Mouse (Mus musculus): ENCODE measurements around the gene Cfap100. TPM values are rescaled to one million over a fixed set of nuclear protein-coding genes. Genes with fewer than 3 reads are reported as not detected.

Cfap100 gene
- polyA plus RNA-seq, 1 experiment from 2014 or later, result 7.7 TPM

- no peak overlapping the region for H3K4me2 ChIP-seq
- no peak overlapping the region for H3K27ac ChIP-seq (replicated peaks)
- no peak overlapping the region for H3K9ac ChIP-seq (replicated peaks)
- H3K27me3 ChIP-seq (replicated peaks), result peaks cover 6% of the 10 kb centered on the region; the same call in 1 of the 2 replicates
- 79% methylated on average over 1 of the region's 1 CpGs for WGBS
- no peaks in the 10 kb centered on the region for H3K36me3 ChIP-seq
- no peak overlapping the region for H3K4me3 ChIP-seq (replicated peaks)
- no peaks in the 10 kb centered on the region for H3K9me3 ChIP-seq (replicated peaks)
- ATAC-seq (ENCODE audit: low FRiP score), result no peak
- peaks cover 29% of the 10 kb centered on the region for H3K4me1 ChIP-seq
These were observed 39.6 kb upstream of the Cfap100 start for GRCm38 (mm10) chr6:90468216-90468615.

- no peak for ATAC-seq (ENCODE audit: low FRiP score)
- Histone ChIP-seq H3K4me2 (no peak overlapping the region), H3K4me1 (peaks cover 34% of the 10 kb centered on the region), H3K36me3 (no peaks in the 10 kb centered on the region), H3K4me3 (replicated peaks) (no peak overlapping the region), H3K9me3 (replicated peaks) (no peaks in the 10 kb centered on the region), H3K27ac (replicated peaks) (no peak overlapping the region), H3K9ac (replicated peaks) (no peak overlapping the region), H3K27me3 (replicated peaks) (peaks cover 6% of the 10 kb centered on the region)
- WGBS, result 93% methylated on average over 12 of the region's 12 CpGs
These were observed 38.3 kb upstream of the Cfap100 start for GRCm38 (mm10) chr6:90466847-90467410.

- H3K27ac ChIP-seq (replicated peaks), result no peak overlapping the region
- no peak overlapping the region for H3K4me3 ChIP-seq (replicated peaks)
- no peaks in the 10 kb centered on the region for H3K36me3 ChIP-seq
- ATAC-seq (ENCODE audit: low FRiP score), result no peak
- H3K4me2 ChIP-seq, result no peak overlapping the region
- H3K9ac ChIP-seq (replicated peaks), result no peak overlapping the region
- 82% methylated on average over 10 of the region's 10 CpGs for WGBS
- no peaks in the 10 kb centered on the region for H3K9me3 ChIP-seq (replicated peaks)
- peaks cover 33% of the 10 kb centered on the region for H3K4me1 ChIP-seq
- H3K27me3 ChIP-seq (replicated peaks), result peaks cover 14% of the 10 kb centered on the region
These were observed 37.5 kb upstream of the Cfap100 start for GRCm38 (mm10) chr6:90466079-90466478.

GRCm38 (mm10) chr6:90465028-90465640 lies 36.5 kb upstream of the Cfap100 start:
- peaks cover 30% of the 10 kb centered on the region for H3K4me1 ChIP-seq
- 98% methylated on average over 11 of the region's 11 CpGs for WGBS
- no peak overlapping the region for H3K4me3 ChIP-seq (replicated peaks)
- peak overlapping the region; percentile 100 for H3K4me2 ChIP-seq
- no peak for ATAC-seq (ENCODE audit: low FRiP score)
- peaks cover 23% of the 10 kb centered on the region for H3K27me3 ChIP-seq (replicated peaks)
- H3K9ac ChIP-seq (replicated peaks), result no peak overlapping the region
- H3K36me3 ChIP-seq, result no peaks in the 10 kb centered on the region
- no peaks in the 10 kb centered on the region for H3K9me3 ChIP-seq (replicated peaks)
- H3K27ac ChIP-seq (replicated peaks), result no peak overlapping the region

GRCm38 (mm10) chr6:90463890-90464421 lies 35.4 kb upstream of the Cfap100 start:
- peaks cover 30% of the 10 kb centered on the region for H3K4me1 ChIP-seq
- no peaks in the 10 kb centered on the region for H3K36me3 ChIP-seq
- peak overlapping the region; percentile 73; the same call in 1 of the 2 replicates for H3K9ac ChIP-seq (replicated peaks)
- H3K27me3 ChIP-seq (replicated peaks), result peaks cover 25% of the 10 kb centered on the region
- 33% methylated on average over 7 of the region's 7 CpGs for WGBS
- peak overlapping the region; percentile 100 for H3K4me2 ChIP-seq
- no peak for ATAC-seq (ENCODE audit: low FRiP score)
- H3K9me3 ChIP-seq (replicated peaks), result no peaks in the 10 kb centered on the region
- H3K27ac ChIP-seq (replicated peaks), result peak overlapping the region; percentile 58
- peak overlapping the region; percentile 75 for H3K4me3 ChIP-seq (replicated peaks)

- ATAC-seq (ENCODE audit: low FRiP score), result peak; percentile 61
- Histone ChIP-seq H3K27me3 (replicated peaks) (peaks cover 25% of the 10 kb centered on the region), H3K9me3 (replicated peaks) (no peaks in the 10 kb centered on the region), H3K4me3 (replicated peaks) (peak overlapping the region; percentile 75), H3K36me3 (no peaks in the 10 kb centered on the region), H3K9ac (replicated peaks) (peak overlapping the region; percentile 73), H3K4me1 (peaks cover 30% of the 10 kb centered on the region), H3K27ac (replicated peaks) (peak overlapping the region; percentile 84), H3K4me2 (peak overlapping the region; percentile 100)
- under 1% methylated on average over 31 of the region's 31 CpGs for WGBS
These were observed 34.7 kb upstream of the Cfap100 start for GRCm38 (mm10) chr6:90463228-90463862.

GRCm38 (mm10) chr6:90462841-90463227 lies 34.2 kb upstream of the Cfap100 start:
- peak overlapping the region; percentile 100 for H3K4me2 ChIP-seq
- H3K9ac ChIP-seq (replicated peaks), result peak overlapping the region; percentile 73
- WGBS, result 0% methylated on average over 38 of the region's 38 CpGs
- H3K27me3 ChIP-seq (replicated peaks), result peaks cover 25% of the 10 kb centered on the region
- H3K36me3 ChIP-seq, result no peaks in the 10 kb centered on the region
- no peaks in the 10 kb centered on the region for H3K9me3 ChIP-seq (replicated peaks)
- peak; percentile 54 for ATAC-seq (ENCODE audit: low FRiP score)
- H3K4me1 ChIP-seq, result peaks cover 30% of the 10 kb centered on the region
- peak overlapping the region; percentile 75 for H3K4me3 ChIP-seq (replicated peaks)
- H3K27ac ChIP-seq (replicated peaks), result peak overlapping the region; percentile 84

GRCm38 (mm10) chr6:90462181-90462706 lies 33.6 kb upstream of the Cfap100 start, which contains the start of gene Klf15:
Gene Klf15 (plus strand): TSS chr6:90462576.
- Histone ChIP-seq H3K9ac (replicated peaks) (peak within 1 kb of the TSS; percentile 73), H3K36me3 (no peaks in the 10 kb centered on the region), H3K4me1 (peaks cover 30% of the 10 kb centered on the region), H3K9me3 (replicated peaks) (no peaks in the 10 kb centered on the region), H3K4me3 (replicated peaks) (peak within 1 kb of the TSS; percentile 75), H3K4me2 (peak within 1 kb of the TSS; percentile 100), H3K27me3 (replicated peaks) (peaks cover 25% of the 10 kb centered on the region), H3K27ac (replicated peaks) (peak within 1 kb of the TSS; percentile 84)
- WGBS, result 0% methylated on average over 54 of the region's 70 CpGs
- ATAC-seq (ENCODE audit: low FRiP score), result peak; percentile 84

- Histone ChIP-seq H3K9me3 (replicated peaks) (no peaks in the 10 kb centered on the region), H3K9ac (replicated peaks) (peak overlapping the region; percentile 73), H3K4me1 (peaks cover 30% of the 10 kb centered on the region), H3K4me2 (peak overlapping the region; percentile 100), H3K27ac (replicated peaks) (0 out of 2 replicates have a peak overlapping the region, but pooled peaks have one; percentile 6), H3K27me3 (replicated peaks) (peaks cover 25% of the 10 kb centered on the region), H3K36me3 (no peaks in the 10 kb centered on the region), H3K4me3 (replicated peaks) (peak overlapping the region; percentile 75)
- WGBS, result 13% methylated on average over 12 of the region's 12 CpGs
- no peak; the same call in 1 of the 2 replicates for ATAC-seq (ENCODE audit: low FRiP score)
These were observed 33.2 kb upstream of the Cfap100 start for GRCm38 (mm10) chr6:90461771-90462170.

GRCm38 (mm10) chr6:90461181-90461580 lies 32.6 kb upstream of the Cfap100 start:
- Histone ChIP-seq H3K4me1 (peaks cover 27% of the 10 kb centered on the region), H3K9ac (replicated peaks) (no peak overlapping the region), H3K36me3 (no peaks in the 10 kb centered on the region), H3K9me3 (replicated peaks) (no peaks in the 10 kb centered on the region), H3K27me3 (replicated peaks) (peaks cover 25% of the 10 kb centered on the region), H3K4me3 (replicated peaks) (no peak overlapping the region), H3K27ac (replicated peaks) (no peak overlapping the region), H3K4me2 (peak overlapping the region; percentile 100)
- ATAC-seq (ENCODE audit: low FRiP score), result no peak
- 36% methylated on average over 2 of the region's 2 CpGs for WGBS

- WGBS, result 78% methylated on average over 2 of the region's 2 CpGs
- Histone ChIP-seq H3K4me1 (peaks cover 11% of the 10 kb centered on the region), H3K27me3 (replicated peaks) (peaks cover 19% of the 10 kb centered on the region), H3K9ac (replicated peaks) (no peak overlapping the region), H3K9me3 (replicated peaks) (no peaks in the 10 kb centered on the region), H3K4me3 (replicated peaks) (no peak overlapping the region), H3K4me2 (no peak overlapping the region), H3K36me3 (no peaks in the 10 kb centered on the region), H3K27ac (replicated peaks) (no peak overlapping the region)
- no peak for ATAC-seq (ENCODE audit: low FRiP score)
These were observed 28.8 kb upstream of the Cfap100 start for GRCm38 (mm10) chr6:90457421-90457820.

Measured in neural tube, embryonic 15.5 days (tissue).